Mouse (Mus musculus) Patski (cell line): ENCODE results near the gene Ncdn. TPM values are rescaled to one million over a fixed set of nuclear protein-coding genes. Genes with fewer than 3 reads are reported as not detected.

Source experiments
- ATAC-seq: fragments of 100-300 bp; one replicate; pipeline ENCODE4 v1.8.0; 2021
- CTCF ChIA-PET: fragments of 350-600 bp; sonication (Branson Sonifier 250); formaldehyde crosslinking; loops from one replicate; lab custom pipeline; 2022; ENCODE audit warnings: inconsistent platforms; lab: Charles Lee
- POLR2A ChIA-PET: fragments of 350-600 bp; sonication (Branson Sonifier 250); formaldehyde crosslinking; loops from one replicate; lab custom pipeline; 2022; ENCODE audit warnings: antibody characterized with exemption, inconsistent platforms; lab: Charles Lee
- DNase-seq: peaks from one replicate; pipeline ENCODE4 v3.0.0-alpha.2; 2011; ENCODE audit warnings: low read depth, low spot score
- H3K27me3 ChIP-seq: fragments of 371-371 bp; one replicate; pipeline ENCODE4 v1.5.1; 2021
- CTCF ChIP-seq: fragments of 100-300 bp; IDR thresholded peaks from one replicate; pipeline ENCODE4 v1.5.1; 2021
- in situ Hi-C: fragments of 300-500 bp; cut with MboI; formaldehyde crosslinking; loops from 3 replicates; pipeline ENCODE4 v1.11.1; 2018; ENCODE audit warnings: low pct_unique_long_range_greater_than_20kb, mixed read lengths
- polyA plus RNA-seq: library from polyadenylated mRNA; unstranded; gene quantifications from one replicate; pipeline ENCODE4 v1.2.3, GENCODE M21; 2021

Ncdn gene
- polyA plus RNA-seq, result 24.0 TPM

- no peaks in the 10 kb centered on the region for H3K27me3 ChIP-seq
- ChIA-PET CTCF (interaction anchor here (1.2 to 2.5 kb wide), 2 partner anchors 52 to 87 kb away, joined by 3 to 12 read pairs; no protein-coding TSS in a partner anchor), POLR2A (interaction anchor here (0.6 to 1.6 kb wide), 3 partner anchors 9 to 28 kb away, joined by 3 to 8 read pairs (median 3); no protein-coding TSS in a partner anchor)
- DNase-seq, result peak; percentile 53
- no peak for TF ChIP-seq CTCF
- in situ Hi-C loops, result no loop called here
- peak; percentile 90 for ATAC-seq
Measured at GRCm38 (mm10) chr4:126753268-126754230, at the start of gene Ncdn, which contains the start of gene AU040320. Gene Ncdn, minus strand, starts transcription at chr4:126753438. Gene AU040320, plus strand, starts transcription at chr4:126753544.

- CTCF ChIA-PET, result no interaction called here
- TF ChIP-seq CTCF, result no peak
- in situ Hi-C loops, result no loop called here
- no peak for ATAC-seq
- POLR2A ChIA-PET, result no interaction called here
- DNase-seq, result no peak
- H3K27me3 ChIP-seq, result no peaks in the 10 kb centered on the region
Measured at GRCm38 (mm10) chr4:126802174-126802573, 48.9 kb upstream of the Ncdn start.

DNA sequence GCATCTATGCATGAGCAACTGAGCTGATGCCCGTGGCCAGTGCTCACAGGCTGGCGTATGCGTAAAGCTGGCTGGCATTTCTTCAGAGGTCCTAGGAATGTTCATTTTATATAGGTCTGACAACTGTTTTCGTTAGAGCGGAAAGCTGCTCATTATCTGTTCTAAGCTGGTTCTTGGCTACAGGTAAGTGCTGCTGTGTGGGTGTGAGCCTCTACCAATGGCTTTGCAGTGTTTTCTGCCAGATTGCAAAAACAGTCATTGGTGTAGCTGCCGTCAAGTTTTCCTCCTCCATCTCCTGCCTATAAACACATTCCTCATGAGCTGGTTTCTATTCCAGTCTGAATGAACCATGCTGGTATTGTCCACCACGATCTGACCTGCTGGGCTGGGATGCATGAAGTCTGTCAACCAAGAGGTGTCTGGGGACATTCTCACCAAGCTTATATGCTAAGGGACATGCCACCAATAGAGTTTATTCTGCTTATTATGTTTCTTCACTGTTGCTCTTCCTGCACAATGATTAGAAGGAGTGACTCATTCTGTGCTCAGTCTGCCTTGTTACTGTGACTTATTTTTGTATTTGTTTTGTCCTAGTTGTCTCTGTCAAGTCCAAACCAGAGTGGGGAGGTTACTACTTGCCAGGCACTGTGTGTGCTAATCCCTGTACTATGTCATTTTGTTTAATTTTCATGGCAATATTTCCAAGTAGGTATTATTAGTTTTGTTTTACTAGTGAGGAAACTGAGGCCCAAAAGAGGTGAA lies 39.3 kb upstream of the Ncdn start:
- TF ChIP-seq CTCF, result no peak
- DNase-seq (no peak), ATAC-seq (no peak)
- in situ Hi-C loops, result no loop called here
- no peaks in the 10 kb centered on the region for H3K27me3 ChIP-seq
- ChIA-PET CTCF (interaction anchor here (0.9 kb wide), 1 partner anchor 12 kb away, joined by 3 read pairs; no protein-coding TSS in a partner anchor), POLR2A (no interaction called here)

- TF ChIP-seq CTCF, result no peak
- in situ Hi-C loops, result no loop called here
- ATAC-seq, result no peak
- ChIA-PET POLR2A (no interaction called here), CTCF (no interaction called here)
- H3K27me3 ChIP-seq, result no peaks in the 10 kb centered on the region
- no peak for DNase-seq
Measured at GRCm38 (mm10) chr4:126782996-126783395, 29.8 kb upstream of the Ncdn start.

DNA sequence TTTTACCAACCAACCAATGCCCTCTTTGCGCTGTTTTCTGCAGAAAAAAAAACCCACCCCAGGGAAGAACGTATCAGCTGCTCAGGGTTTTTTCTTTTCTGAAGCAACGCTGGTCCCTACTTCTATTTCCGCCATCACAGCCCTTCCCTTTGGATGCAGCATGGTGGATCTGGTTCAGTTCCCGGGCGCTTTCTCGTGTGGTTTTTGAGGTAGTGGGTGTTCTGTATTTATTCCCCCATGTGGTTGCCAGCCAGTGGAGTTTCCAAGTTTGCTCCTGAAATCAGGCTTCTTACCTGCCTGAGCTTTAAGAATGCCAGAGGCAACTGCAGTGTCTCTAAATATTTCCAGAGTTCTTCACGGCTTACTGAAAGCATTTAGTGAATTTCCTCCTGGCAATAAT lies 29.3 kb upstream of the Ncdn start:
- in situ Hi-C loops, result no loop called here
- ATAC-seq (no peak), DNase-seq (no peak)
- ChIA-PET POLR2A (no interaction called here), CTCF (no interaction called here)
- no peak for TF ChIP-seq CTCF
- H3K27me3 ChIP-seq, result no peaks in the 10 kb centered on the region

GRCm38 (mm10) chr4:126781871-126782270 lies 28.6 kb upstream of the Ncdn start:
- DNase-seq (no peak), ATAC-seq (no peak)
- CTCF ChIA-PET, result no interaction called here
- POLR2A ChIA-PET, result interaction anchor here (0.7 kb wide), 1 partner anchor 29 kb away, joined by 3 read pairs; the partner anchor contains the start of gene Ncdn
- no peak for TF ChIP-seq CTCF
- in situ Hi-C loops, result no loop called here
- H3K27me3 ChIP-seq, result no peaks in the 10 kb centered on the region

- DNase-seq, result no peak
- POLR2A ChIA-PET, result interaction anchor here (0.6 kb wide), 1 partner anchor 10 kb away, joined by 3 read pairs; no protein-coding TSS in a partner anchor
Measured at GRCm38 (mm10) chr4:126779826-126780775, 26.9 kb upstream of the Ncdn start.

DNA sequence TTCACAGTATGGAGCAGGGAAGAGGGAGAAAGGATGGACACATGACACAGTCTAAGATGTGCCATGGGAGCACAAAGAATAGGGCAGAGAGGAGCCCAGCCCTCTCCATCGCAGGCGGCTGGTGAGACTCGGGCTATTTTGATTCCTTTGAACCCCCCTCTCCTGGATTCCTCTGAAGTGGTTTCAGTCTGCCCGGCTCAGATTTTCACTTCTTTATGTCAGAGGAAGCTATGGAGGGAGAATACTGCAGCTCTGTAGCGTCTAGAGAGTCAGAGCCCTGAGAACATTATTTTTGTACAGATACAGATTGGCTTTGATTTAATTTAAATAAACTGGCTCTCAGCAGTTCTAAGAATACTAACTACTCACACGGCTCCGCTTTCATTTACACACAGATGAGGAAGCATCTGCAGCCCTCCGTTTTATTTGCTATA lies 25.9 kb upstream of the Ncdn start:
- no peaks in the 10 kb centered on the region for H3K27me3 ChIP-seq
- no peak for TF ChIP-seq CTCF
- ATAC-seq (no peak), DNase-seq (no peak)
- in situ Hi-C loops, result no loop called here
- ChIA-PET POLR2A (no interaction called here), CTCF (interaction anchor here (1.1 to 2.1 kb wide), 5 partner anchors 9 to 61 kb away, joined by 3 to 6 read pairs (median 4); no protein-coding TSS in a partner anchor)

More at GRCm38 (mm10) chr4:126779826-126780775, 26.9 kb upstream of the Ncdn start:
- in situ Hi-C loops, result no loop called here
- TF ChIP-seq CTCF, result no peak
- CTCF ChIA-PET, result interaction anchor here (0.7 to 2.1 kb wide), 6 partner anchors 8 to 61 kb away, joined by 3 to 6 read pairs (median 4); no protein-coding TSS in a partner anchor
- no peak for ATAC-seq
- no peaks in the 10 kb centered on the region for H3K27me3 ChIP-seq

DNA sequence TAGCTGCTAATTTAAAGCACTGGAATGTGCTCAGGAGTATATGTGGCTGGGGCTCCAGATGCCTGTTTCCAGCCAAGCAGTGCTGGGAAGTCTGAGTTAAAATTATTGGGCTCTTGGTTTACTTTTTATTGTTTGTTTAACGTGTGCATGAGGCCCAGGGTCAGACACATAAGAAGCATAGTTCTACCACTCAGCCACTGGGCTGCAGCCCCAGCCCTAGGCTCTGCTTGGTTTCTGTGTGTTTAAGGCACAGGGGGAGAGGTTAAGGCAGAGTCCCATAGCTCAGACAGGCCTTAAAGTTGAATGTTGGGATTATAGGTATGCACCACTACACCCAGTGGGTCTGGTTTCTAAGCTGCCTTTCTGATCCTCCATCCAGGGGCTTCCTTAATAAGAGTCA lies 21.9 kb upstream of the Ncdn start:
- CTCF ChIA-PET, result interaction anchor here (1.6 kb wide), 1 partner anchor 30 kb away, joined by 4 read pairs; no protein-coding TSS in a partner anchor
- H3K27me3 ChIP-seq, result no peaks in the 10 kb centered on the region
- ATAC-seq (no peak), DNase-seq (no peak)
- no peak for TF ChIP-seq CTCF
- in situ Hi-C loops, result no loop called here
- POLR2A ChIA-PET, result interaction anchor here (0.5 kb wide), 1 partner anchor 22 kb away, joined by 3 read pairs; the partner anchor contains the start of genes AU040320 and Ncdn
